Mouse (Mus musculus): ENCODE measurements around the gene Ntn4. TPM values are rescaled to one million over a fixed set of nuclear protein-coding genes. Genes with fewer than 3 reads are reported as not detected.
A peak's percentile ranks its signal among the peaks of the same experiment; 100 is the strongest.

Ntn4 gene
- total RNA-seq, 2 experiments from 2014 or later: 10.0 to 18.0 TPM

DNA sequence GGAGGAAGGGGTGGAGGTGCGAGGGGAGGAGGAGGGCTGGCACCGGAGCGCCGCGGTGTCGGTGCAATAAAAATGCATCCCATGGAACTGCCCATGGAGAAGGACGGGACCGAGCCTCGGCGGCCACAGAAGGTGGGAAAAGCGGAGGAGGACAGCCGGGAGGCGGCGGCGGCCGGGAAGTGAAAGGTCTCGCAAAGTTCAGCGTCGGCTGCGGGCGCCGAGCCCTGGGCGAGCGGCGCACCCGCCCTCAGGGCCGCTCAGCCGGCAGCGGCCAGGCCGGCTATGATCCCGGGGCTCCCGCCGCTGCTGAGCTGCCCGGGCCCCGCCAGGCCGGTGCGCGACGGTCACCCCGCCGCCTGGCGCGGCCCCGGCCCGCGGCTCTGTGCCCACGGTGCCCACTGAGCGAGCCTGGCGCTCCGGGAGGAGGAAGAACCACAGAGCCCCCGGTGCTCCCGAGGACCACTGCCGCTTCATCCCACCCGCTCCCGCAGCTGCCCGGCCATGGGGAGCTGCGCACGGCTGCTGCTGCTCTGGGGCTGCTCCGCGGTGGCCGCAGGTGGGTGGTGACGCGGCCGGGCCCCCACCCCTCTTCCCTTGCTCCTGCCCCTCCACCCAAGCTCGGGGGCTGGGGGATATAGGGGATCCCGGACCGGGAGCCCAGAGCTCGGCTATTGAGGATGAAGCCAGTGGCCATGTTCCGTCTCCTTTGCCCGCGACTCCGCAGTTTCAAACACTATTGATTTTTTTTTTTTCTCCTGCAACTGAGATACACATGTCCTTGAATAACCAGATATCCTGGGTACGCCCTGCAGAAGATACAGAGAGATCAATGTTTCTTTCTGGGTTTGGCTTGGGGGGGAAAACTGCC, 706 bp downstream of the Ntn4 start:
- peak; percentile 62 for ATAC-seq (replicated peaks; ENCODE audit: low FRiP score, poor library complexity, severe bottlenecking)

DNA sequence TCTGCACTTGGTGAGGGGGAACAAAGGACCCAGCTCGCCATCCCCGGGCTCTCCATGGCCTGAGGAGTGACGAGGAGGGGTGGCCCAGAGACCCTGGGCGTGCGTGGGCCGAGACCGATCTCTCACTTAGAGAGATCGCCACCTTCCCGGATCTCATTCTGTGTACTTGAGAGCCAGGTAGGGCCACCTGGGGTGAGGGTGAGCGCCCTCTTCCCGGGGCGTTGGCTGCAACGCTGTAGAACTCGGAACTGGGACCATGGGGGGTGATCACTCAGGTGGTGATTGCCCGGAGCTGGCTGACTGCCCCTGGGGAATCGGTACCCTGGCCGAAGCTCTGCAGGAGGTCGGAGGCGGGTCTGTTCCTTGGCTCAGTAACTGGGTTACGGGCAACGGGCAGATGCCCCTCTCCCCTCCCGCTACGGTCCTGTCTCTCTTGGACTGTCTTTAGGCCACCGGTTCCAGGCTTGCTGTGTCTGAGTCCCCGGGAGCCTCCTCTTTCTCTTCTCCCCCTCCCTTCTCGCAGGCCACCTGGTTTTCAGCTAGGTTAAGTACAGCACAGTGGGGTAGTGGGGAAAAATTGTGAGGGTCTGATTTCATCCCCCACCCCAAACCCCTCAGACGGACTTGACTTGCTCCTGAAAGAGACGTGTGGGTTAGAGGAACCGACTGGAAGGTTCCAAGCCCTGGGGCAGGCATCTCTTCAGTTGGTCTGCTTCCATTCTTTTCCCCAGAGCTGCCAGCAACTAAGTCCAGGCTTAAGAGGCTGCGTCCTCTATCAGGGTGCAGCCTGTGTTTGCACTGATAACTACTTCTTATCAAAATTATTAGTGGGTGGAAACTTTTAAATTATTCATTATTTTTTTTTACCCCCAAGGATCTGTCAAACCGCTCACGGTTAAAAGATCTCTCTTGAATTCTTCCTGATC, 1.6 kb downstream of the Ntn4 start:
- ATAC-seq (replicated peaks; ENCODE audit: low FRiP score, poor library complexity, severe bottlenecking): peak; percentile 63

GRCm38 (mm10) chr10:93642897-93643296, 2.4 kb downstream of the Ntn4 start:
- no peak for ATAC-seq (replicated peaks; ENCODE audit: low FRiP score, poor library complexity, severe bottlenecking)

GRCm38 (mm10) chr10:93644451-93644941, 4.0 kb downstream of the Ntn4 start:
- ATAC-seq (replicated peaks; ENCODE audit: low FRiP score, poor library complexity, severe bottlenecking): no peak

DNA sequence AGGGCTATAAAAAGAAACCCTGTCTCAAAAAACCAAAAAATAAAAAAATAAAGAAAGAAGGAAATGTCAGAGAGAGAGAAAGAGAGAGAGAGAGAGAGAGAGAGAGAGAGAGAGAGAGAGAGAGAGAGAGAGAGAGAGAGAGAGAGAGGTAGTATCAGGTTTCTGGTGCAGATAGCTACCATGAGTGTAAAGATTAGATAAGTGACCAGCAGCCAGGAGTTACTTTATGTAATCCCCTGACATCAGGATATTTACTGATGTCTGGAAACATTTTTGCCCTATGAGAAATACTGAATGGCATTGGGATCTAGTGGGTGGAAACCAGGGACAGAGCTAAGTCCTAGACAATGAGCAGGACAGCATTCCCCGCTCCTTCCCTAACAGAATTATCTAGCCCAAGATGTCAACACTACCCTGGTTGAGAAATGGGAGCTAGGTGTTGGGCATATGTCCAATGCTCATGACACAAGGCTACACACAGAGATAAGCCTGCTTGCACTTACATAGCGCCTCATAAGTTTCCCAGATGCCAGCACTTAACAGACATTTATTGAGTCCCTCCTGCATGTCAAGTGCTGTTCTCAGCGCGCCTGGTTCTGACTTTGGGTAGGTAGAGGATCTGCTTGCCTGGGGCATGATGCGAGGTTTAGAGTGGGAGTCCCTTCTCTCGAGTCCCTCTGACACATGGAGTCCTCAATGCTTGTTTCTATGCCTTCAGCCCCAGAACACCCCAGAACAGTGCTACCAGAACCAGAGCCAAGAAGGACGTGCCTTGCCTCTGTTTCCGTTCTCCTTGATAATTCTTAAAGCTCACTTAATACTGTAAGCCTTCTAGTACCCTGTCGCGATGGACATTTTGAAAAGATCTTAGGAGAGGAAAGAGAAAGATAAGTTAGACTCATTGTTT, 7.4 kb downstream of the Ntn4 start:
- peak; percentile 90 for ATAC-seq (replicated peaks; ENCODE audit: low FRiP score, poor library complexity, severe bottlenecking)

DNA sequence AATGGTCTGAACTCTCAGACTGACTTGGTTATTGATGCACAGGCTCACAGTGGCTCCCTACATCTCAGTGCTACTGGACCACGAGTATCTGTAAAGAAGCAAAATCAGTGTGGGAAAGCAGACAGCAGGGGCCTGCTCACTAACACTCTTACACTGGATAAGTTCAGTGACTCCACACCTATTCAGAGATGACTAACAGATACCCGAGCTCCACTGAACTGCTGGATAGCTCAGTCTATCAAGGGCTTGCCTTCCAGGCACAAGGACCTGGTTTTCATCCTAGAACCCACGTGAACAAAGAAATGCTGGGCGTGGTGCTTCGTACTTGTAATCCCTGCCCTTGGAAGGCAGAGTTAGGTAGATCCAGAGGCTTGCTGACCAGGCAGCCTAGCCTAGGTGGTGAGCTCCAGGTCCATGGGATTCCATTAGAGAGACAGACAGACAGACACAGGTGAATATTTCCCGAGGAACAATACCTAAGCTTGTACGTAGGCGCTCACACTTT, 8.2 kb downstream of the Ntn4 start:
- ATAC-seq (replicated peaks; ENCODE audit: low FRiP score, poor library complexity, severe bottlenecking): peak; percentile 62

DNA sequence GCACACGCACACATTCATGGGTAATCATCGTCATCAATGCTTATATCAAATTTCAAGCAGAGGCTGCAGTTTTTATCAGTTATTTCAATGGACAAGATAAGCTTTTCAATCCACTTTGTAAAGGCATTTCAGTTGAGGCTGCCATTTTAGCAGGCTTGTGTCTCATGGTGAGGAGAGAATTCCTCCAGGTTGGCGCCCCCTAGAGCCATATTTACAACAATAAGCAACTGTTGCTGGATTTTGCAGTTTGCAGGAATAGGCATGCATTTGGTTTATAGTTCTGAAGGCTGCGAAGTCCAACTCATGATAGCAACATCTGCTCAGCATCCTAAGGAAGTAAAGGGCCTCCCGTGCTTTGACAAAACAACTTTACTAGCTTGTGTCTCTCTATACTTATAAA, 8.6 kb downstream of the Ntn4 start:
- no peak for ATAC-seq (replicated peaks; ENCODE audit: low FRiP score, poor library complexity, severe bottlenecking)

DNA sequence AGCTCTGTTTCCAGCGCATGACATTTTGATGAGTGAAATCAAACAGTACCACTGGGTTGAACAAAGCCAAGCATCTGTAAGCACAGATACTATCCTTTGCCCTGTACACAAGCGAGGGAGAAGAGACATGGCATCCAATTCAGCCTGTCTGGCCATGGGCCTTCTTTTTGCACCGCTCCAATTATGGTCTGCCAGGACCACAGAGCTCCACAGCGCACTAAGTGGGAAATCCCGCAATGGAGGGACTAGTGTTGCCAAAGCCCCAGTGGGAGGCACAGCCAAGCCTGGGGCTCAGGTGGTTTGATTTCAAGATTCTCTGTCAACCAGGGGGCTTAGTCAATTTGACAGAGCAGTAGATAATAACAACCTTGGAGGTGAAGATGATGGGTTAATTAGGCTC, 9.1 kb downstream of the Ntn4 start:
- no peak for ATAC-seq (replicated peaks; ENCODE audit: low FRiP score, poor library complexity, severe bottlenecking)

DNA sequence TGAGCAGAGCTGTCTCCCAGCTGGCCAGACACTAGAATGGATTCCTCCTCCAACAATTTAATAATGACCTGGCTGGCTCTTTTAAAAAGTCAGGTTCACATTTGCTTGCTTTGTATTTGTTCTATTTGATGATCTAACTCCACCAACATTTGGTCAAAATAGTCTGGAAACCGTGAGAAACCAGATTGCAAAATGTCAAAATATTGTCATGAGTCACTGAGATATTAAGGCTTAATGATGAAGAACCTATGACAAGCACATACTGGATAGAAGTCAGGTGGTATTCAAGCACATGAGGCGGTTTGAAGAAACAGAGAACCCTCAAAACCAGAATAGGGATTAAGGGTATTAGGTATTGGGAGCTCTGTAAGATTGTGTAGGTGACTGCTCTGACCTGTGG, 12.8 kb downstream of the Ntn4 start:
- ATAC-seq (replicated peaks; ENCODE audit: low FRiP score, poor library complexity, severe bottlenecking): no peak

DNA sequence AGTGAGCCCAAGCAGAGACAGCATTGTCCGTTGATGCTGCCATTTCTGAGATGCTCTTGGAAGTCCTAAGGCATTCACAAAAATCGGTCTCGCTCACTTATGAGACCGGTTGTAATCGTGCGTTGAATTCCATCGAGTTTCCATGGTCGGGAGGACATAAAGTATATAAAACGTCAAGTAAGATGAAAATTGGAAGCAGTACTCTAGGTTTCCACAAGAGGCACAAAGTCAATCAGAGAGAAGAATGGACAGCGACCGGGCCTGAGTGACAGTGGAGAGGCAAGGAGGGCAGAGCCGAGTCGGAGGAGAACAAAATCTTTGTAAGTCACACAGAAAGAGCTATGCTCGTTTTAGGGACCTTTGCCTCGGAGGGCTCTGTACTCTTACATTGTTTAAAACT, 14.9 kb downstream of the Ntn4 start:
- no peak for ATAC-seq (replicated peaks; ENCODE audit: low FRiP score, poor library complexity, severe bottlenecking)

DNA sequence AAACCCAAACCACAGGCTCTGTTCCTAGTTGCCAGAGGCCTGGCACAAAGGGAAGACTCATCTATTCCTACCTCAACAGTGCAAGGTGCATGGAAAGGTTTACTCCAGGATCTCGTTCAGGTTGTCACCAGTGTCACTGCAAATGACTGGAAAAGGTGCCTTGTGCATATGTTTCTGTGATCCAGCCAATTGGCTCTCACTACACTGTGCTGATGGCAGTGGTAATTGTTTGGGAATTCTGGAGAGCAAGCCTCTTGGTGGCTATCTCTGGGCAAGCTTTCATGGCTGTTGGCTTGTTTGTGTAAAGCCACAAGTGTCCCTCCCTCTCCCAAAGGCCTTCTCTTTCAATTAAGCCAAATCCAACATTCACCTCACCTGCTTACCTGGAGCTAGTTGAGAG, 19.3 kb downstream of the Ntn4 start:
- ATAC-seq (replicated peaks; ENCODE audit: low FRiP score, poor library complexity, severe bottlenecking): no peak

- ATAC-seq (replicated peaks; ENCODE audit: low FRiP score, poor library complexity, severe bottlenecking): no peak
These were observed 21.0 kb downstream of the Ntn4 start for GRCm38 (mm10) chr10:93661348-93661991.

GRCm38 (mm10) chr10:93662018-93662417, 21.5 kb downstream of the Ntn4 start:
- ATAC-seq (replicated peaks; ENCODE audit: low FRiP score, poor library complexity, severe bottlenecking): no peak

- peak; percentile 89 for ATAC-seq (replicated peaks; ENCODE audit: low FRiP score, poor library complexity, severe bottlenecking)
These were observed 25.7 kb downstream of the Ntn4 start for GRCm38 (mm10) chr10:93666222-93666621.

DNA sequence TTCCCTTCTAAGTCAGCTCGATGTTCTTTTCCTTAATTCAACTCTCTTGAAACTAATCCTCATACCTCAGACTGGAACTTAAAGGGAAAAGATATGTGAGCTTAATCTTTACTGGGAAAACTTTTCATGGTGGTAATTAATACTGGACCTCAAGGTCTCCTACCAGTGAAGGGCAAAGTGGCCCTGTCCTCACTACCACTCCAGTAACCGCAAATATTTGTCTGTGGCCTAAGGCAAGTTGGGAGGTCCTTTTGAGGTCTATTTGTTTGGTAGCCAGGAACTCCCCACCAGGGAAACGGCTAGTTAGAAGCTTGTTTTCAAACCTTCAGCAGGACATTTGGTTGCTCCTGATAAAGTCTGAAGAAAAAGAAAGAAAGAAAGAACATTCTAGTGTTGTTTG, 26.5 kb downstream of the Ntn4 start:
- ATAC-seq (replicated peaks; ENCODE audit: low FRiP score, poor library complexity, severe bottlenecking): peak; percentile 28

DNA sequence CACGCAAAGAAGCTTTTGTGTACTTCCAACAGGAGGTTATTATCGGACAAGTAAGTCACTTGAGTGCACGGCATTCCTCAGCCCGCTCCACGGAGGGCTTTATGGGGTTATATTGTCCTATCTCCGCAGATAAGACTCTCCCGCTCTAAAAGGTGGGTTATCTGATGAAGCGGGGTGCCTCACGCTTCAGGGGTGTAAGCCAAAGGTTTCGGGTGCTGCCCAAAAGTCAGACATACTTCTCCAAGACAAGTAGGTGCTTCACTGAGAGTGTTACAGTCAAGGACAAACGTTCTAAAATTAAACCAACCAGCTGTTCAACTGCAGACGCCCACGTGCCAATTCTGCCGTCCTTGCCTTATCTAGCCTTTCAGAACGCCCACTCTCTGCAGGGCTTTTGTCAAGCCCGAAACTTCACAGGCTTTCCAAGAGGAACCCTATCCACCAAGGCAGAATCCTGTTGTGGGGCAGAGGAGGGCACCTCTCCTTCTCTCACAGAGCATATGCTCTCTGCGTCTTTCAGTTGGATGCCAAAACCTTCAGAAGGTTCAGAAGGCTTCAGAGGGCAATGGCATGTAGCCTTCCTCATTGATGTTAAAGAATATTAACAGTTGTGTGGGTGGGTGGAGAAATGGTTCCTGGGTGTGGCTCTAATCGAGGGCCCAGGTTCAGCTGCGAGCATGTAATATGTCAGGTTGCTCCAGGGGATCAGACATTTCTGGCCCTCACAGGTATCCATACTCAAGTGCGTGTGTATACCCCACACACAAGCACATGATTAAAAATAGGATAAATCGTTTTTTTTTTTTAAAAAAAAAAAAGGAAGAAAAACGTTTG, 32.4 kb downstream of the Ntn4 start:
- peak; percentile 72 for ATAC-seq (replicated peaks; ENCODE audit: low FRiP score, poor library complexity, severe bottlenecking)

DNA sequence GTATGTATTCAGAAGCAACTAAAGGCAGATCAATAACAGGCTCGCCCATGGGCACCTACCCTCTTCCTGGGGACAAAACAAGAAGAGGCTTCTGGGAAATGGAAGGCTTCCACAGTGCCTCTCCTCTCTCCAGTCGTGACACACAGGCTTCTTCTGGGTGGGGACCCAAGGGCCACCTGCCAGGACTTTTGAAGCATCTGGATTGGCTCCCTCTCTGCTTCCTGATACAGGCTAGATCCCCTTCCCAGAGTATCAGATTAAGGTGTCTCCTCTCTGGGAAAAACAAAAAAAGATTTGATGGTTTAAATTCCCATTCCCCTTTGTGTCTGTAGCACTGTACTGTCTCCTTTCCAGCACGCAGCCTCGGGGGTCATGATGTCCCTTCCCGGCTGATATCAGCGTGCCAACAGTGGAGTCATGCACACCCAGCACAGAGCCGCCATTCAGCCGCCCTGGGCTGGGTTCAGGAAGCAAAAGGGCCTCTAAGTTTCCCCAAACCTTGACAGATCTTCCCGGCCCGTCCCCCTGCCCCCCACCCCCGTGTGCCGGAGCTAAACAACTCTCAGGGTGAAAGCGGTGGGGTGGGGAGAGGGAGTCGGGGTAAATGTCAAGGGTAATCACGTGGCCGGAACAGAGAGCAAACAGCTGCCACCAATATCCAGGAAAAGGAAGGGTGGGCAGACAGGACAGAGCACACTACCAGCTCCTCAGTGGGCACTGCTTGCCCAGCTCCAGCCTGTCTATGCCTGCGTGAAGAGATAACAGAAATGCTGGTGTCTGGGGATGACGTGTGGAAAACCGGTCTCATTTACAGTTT, 38.9 kb downstream of the Ntn4 start:
- ATAC-seq (replicated peaks; ENCODE audit: low FRiP score, poor library complexity, severe bottlenecking): peak; percentile 85

Measured in erythroid progenitor cell, adult 5-6 weeks (primary cell).